ENCODE assay signal across 11 mouse cellular contexts in the genomic region with DNA sequence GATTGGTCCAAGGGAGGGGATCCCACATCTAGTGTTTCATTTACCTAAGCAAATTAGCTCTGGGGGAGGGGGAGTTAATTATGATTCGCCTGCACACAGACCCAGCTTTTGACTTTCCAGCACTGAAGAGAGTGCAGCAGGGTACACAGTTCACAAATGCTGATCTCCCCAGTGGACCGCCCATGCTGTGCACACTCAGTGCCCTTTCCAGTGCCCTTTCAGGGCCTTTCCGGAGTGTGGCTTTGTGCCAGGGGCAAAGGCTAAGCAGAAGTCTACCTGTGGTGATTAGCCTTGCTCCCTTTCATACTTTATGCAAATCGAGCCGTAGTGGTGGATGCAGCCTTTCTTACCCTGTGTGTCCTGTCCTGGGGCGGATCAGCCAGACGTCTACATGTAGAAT. TPM values are rescaled to one million over a fixed set of nuclear protein-coding genes. Genes with fewer than 3 reads are reported as not detected.
DNase-seq lines count a peak whose midpoint lies in the region; ATAC-seq and TF ChIP-seq lines count a peak whose summit lies in the region.
"Had no signal": no experiment of that assay in that cellular context is flagged by ENCODE, and none has a peak within 500 bp of the region (broad histone marks: within the 10 kb centered on the region; RNA-seq: fewer than 3 reads in every experiment).

No protein-coding gene starts in this region.

- peaks cover 31% of the 10 kb centered on the region for H3K4me1 ChIP-seq in hindbrain, postnatal 0 days (ENCODE audit: insufficient read depth, low read length)
- H3K4me1 ChIP-seq in midbrain, embryonic 10.5 days, result peaks cover 76% of the 10 kb centered on the region
- H3K4me1 ChIP-seq: heart, embryonic 13.5 days had no signal

- H3K27me3 ChIP-seq in hindbrain, postnatal 0 days (ENCODE audit: insufficient read depth, low read length), result no peaks in the 10 kb centered on the region
- no peaks in the 10 kb centered on the region for H3K27me3 ChIP-seq in midbrain, embryonic 10.5 days (ENCODE audit: low read depth, poor library complexity, severe bottlenecking)
- H3K27me3 ChIP-seq: heart, embryonic 13.5 days had no signal

- H3K27ac ChIP-seq in hindbrain, postnatal 0 days, result peak overlapping the region; percentile 85
- peak overlapping the region; percentile 77 for H3K27ac ChIP-seq in midbrain, embryonic 10.5 days (replicated peaks)
- H3K27ac ChIP-seq: heart, embryonic 13.5 days had no signal

- H3K9ac ChIP-seq in hindbrain, postnatal 0 days (replicated peaks; ENCODE audit: low read length), result no peak overlapping the region; the same call in 1 of the 2 replicates
- H3K9ac ChIP-seq: heart, embryonic 13.5 days had no signal

- H3K4me3 ChIP-seq in hindbrain, postnatal 0 days (ENCODE audit: low read length), result no peak overlapping the region
- H3K4me3 ChIP-seq in midbrain, embryonic 10.5 days, result no peak overlapping the region
- H3K4me3 ChIP-seq: heart, embryonic 13.5 days had no signal

- 20% methylated on average over 7 of the region's 7 CpGs for WGBS in hindbrain, postnatal 0 days
- 30% methylated on average over 7 of the region's 7 CpGs for WGBS in midbrain, embryonic 10.5 days

- peak; percentile 63 for DNase-seq in cerebellum, adult 11-12 months
- peak; percentile 75 to 76 for DNase-seq in cerebellum, postnatal 10 days
- DNase-seq in hindbrain, postnatal 0 days (ENCODE audit: low spot score), result peak; percentile 59
- DNase-seq in midbrain, embryonic 10.5 days (ENCODE audit: low spot score), result peak; percentile 36
- DNase-seq in frontal cortex, postnatal 10 days (ENCODE audit: low spot score in 2 of 2), result no peak
- DNase-seq in thymus, postnatal 14 days, result no peak
- no peak for DNase-seq in c-Kit-positive CD71-positive TER-119-positive erythroid progenitor cells, embryonic 14.5 days (ENCODE audit: low spot score)

- H3K36me3 ChIP-seq in hindbrain, postnatal 0 days (ENCODE audit: insufficient read depth, low read length), result no peaks in the 10 kb centered on the region
- H3K36me3 ChIP-seq in midbrain, embryonic 10.5 days, result no peaks in the 10 kb centered on the region
- H3K36me3 ChIP-seq: heart, embryonic 13.5 days had no signal

- H3K9me3 ChIP-seq in hindbrain, postnatal 0 days (ENCODE audit: low read length), result no peaks in the 10 kb centered on the region
- no peaks in the 10 kb centered on the region for H3K9me3 ChIP-seq in midbrain, embryonic 10.5 days (replicated peaks)
- H3K9me3 ChIP-seq: heart, embryonic 13.5 days had no signal

- H3K4me2 ChIP-seq in hindbrain, postnatal 0 days (ENCODE audit: low read depth, low read length), result no peak overlapping the region

- no peak for TF ChIP-seq CTCF in hindbrain, postnatal 0 days (IDR thresholded peaks at IDR 0.05; ENCODE audit: low read depth)

- ATAC-seq in cerebellum, adult (ENCODE audit: insufficient number of reproducible peaks, low FRiP score, low TSS enrichment), result no peak
- ATAC-seq in hindbrain, postnatal 0 days, result no peak

RNA-seq across cellular contexts. Expression of gene Gm21954, which starts 51.2 kb away (rescaled TPM):
- total RNA-seq in hindbrain, postnatal 0 days (2014; rRNA removed), result not detected in 2 replicates
- polyA plus RNA-seq in hindbrain, postnatal 0 days (2015; fragmentation: Nextera tagmentation; extraction: Ambion mirVana), result not detected in 2 replicates
- polyA plus RNA-seq in midbrain, embryonic 10.5 days (2016; fragmentation: Nextera tagmentation; extraction: Ambion mirVana), result not detected in 2 replicates
- total RNA-seq: common myeloid progenitor, adult 5-6 weeks; left cerebral cortex, postnatal 14 days had no signal
- polyA plus RNA-seq: heart, embryonic 13.5 days had no signal

Comparison
In these comparisons a context has a peak if more than half of its experiments do, and no peak if none do; other contexts are left out.
1. DNase-seq: peak in cerebellum, adult 11-12 months (single experiment), cerebellum, postnatal 10 days (2 of 2), hindbrain, postnatal 0 days (single experiment) and midbrain, embryonic 10.5 days (single experiment); none in frontal cortex, postnatal 10 days (0 of 2), thymus, postnatal 14 days (single experiment) and c-Kit-positive CD71-positive TER-119-positive erythroid progenitor cells, embryonic 14.5 days (single experiment).